Mouse (Mus musculus) leukemia stem cell, adult 10-12 weeks (primary cell): ENCODE results near the gene Krtap24-1. TPM values are rescaled to one million over a fixed set of nuclear protein-coding genes. Genes with fewer than 3 reads are reported as not detected.

Experiments
- polyA plus RNA-seq: library from polyadenylated mRNA; stranded (reverse); fragments of >175 nt; gene quantifications from 2 replicates; pipeline ENCODE4 v1.2.3, GENCODE M21; 2012; ENCODE audit warnings: low replicate concordance

Krtap24-1 gene
- polyA plus RNA-seq, result not detected in 2 replicates

DNA sequence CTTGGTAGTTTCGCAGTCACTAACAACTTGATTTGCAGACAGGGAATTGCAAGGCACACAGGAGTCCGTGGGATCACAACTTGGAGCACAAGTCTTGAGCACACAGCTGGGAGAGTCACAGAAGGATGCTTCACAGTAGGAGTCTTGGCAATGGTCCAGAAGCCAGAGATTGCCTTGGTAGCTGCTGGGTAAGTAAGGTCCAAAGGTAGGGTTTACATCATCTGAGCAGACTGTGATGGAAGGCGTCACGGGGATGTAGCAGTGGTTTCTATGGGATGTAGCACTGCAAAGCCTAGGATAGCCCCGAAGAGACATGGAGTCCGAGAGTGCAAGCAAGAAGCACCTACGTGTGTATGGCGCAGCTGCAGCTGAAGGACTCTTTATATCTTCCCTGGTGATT is at the start of gene Krtap24-1:
Gene Krtap24-1, minus strand, starts transcription at position 358 of the 400 bp plus-strand sequence.

DNA sequence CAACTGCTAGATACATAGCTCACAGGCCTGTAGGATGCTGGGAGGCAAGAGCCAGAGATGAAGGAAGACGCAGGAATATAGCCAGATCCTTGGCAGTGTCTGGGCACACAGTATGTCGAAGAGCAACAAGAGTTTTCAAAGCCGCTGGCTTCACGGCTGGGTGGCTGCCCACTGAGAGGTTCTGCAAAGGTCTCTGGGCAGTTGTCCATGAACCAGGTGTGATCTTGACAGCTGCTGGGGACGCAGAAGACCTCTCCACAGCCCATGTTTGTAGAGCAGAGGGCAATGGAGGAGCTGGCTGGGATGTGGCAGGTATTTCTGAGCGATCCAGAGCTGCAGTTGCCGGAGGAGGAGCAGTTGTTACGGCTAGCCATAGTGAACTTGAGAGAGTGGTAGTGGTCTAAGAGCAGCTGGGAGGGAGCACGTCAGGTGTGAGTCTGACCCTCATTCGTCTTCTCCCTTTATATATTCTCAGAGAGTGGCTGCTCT is 35.3 kb upstream of the Krtap24-1 start, which contains the start of gene Krtap26-1:
Gene Krtap26-1, minus strand, starts transcription at position 439 of the 489 bp plus-strand sequence.

DNA sequence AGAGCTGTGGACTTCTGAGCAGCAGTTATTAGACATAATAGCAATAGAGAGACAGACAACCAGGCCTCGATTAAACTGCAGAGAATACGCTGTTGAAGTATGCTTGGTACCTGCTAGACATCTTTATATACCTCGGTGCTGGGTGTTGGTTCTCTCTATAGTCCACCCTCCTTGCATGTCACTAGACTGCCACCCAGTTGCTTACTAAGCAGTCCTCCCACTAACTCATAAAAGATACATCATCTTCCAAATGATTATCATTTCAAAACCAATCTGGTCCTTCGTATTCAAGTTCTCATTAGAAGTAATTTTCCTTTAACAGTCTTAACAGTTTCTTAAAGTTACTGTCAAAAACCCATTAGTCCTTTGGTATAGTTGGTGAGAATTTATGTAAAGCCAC is 15.5 kb upstream of the Krtap24-1 start, which contains the start of gene 2310079G19Rik:
Gene 2310079G19Rik, minus strand, starts transcription at position 101 of the 400 bp plus-strand sequence.

DNA sequence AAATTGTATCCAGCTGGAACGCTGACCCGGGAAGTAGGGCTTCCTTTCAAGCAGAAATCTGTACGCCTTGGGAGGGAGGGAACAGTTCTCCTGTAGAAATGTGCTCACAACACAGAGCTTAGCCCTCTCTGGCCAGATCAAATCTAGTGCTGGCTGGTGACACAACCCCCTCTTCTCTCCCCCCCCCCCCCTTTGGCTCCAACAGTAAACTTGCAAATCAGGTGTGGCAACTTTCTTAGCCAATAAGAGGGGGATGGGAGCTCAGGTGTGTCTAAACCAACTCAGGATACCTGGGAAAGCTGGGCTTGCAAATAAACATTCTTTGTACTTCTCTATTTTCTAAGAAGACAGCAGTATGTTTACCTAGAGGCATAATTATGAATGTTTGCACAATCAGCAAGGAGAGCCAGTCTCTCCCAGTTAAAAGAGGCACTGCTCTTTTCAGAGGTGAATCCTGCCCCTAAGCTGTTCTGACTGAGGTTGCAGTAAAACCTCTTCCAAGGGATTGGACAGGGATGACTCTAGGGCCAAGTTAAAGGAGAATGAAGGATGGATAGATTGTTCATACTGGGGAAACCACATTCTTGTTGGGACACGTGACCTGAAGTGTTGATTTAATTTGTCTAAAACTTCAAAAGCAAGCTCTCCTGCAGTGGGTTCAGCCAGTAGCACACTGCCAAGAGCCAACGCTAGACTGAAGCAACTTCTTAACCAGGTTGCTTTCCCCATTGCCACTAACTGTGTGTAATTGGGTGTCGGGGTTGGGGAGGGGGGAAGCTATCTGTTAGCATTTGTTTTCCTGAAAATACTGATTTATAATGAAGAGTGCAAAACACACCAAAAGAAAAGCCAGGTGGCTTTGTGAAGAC is 48.8 kb downstream of the Krtap24-1 start, which contains the start of gene Cldn8:
Gene Cldn8, minus strand, starts transcription at position 139 of the 869 bp plus-strand sequence.

Other genes starting within 250 kb of the Krtap24-1 start
- gene Cldn17, start 105.3 kb downstream of the Krtap24-1 start, polyA plus RNA-seq, result not detected in 2 replicates
- not detected in 2 replicates for gene Cldn8, start 49.1 kb downstream of the Krtap24-1 start, polyA plus RNA-seq
- gene 2310079G19Rik, start 15.4 kb upstream of the Krtap24-1 start, polyA plus RNA-seq, result not detected in 2 replicates
- not detected in 2 replicates for gene Krtap26-1, start 35.5 kb upstream of the Krtap24-1 start, polyA plus RNA-seq
- gene Krtap27-1, start 59.4 kb upstream of the Krtap24-1 start, polyA plus RNA-seq, result not detected in 2 replicates
- gene 2310061N02Rik, start 95.7 kb upstream of the Krtap24-1 start, polyA plus RNA-seq, result not detected in 2 replicates
- not detected in 2 replicates for gene Krtap13-1, start 116.6 kb upstream of the Krtap24-1 start, polyA plus RNA-seq
- not detected in 2 replicates for gene Krtap13, start 139.4 kb upstream of the Krtap24-1 start, polyA plus RNA-seq
- gene 2310034C09Rik, start 146.6 kb upstream of the Krtap24-1 start, polyA plus RNA-seq, result not detected in 2 replicates
- not detected in 2 replicates for gene 2310057N15Rik, start 161.9 kb upstream of the Krtap24-1 start, polyA plus RNA-seq
- gene Gm5965, start 165.6 kb upstream of the Krtap24-1 start, polyA plus RNA-seq, result not detected in 2 replicates
- not detected in 2 replicates for gene Gm20741, start 199.9 kb upstream of the Krtap24-1 start, polyA plus RNA-seq
- gene Krtap15, start 207.9 kb upstream of the Krtap24-1 start, polyA plus RNA-seq, result not detected in 2 replicates
- gene Krtap14, start 213.9 kb upstream of the Krtap24-1 start, polyA plus RNA-seq, result not detected in 2 replicates